Mouse (Mus musculus) olfactory bulb, adult 2 months (tissue): ENCODE results near the gene Zkscan3.

Source experiments
- CTCF ChIP-seq: fragments of 200-500 bp; IDR thresholded peaks from 2 replicates; pipeline ENCODE4 v1.5.1; 2012; ENCODE audit warnings: low read depth, mild to moderate bottlenecking, low read length, moderate library complexity; ENCODE audit not compliant: insufficient read depth
- POLR2A ChIP-seq: fragments of 200-500 bp; IDR thresholded peaks from 2 replicates; pipeline ENCODE4 v1.6.1; 2012; ENCODE audit warnings: mild to moderate bottlenecking, low read depth, low read length, moderate library complexity; ENCODE audit not compliant: insufficient read depth

DNA sequence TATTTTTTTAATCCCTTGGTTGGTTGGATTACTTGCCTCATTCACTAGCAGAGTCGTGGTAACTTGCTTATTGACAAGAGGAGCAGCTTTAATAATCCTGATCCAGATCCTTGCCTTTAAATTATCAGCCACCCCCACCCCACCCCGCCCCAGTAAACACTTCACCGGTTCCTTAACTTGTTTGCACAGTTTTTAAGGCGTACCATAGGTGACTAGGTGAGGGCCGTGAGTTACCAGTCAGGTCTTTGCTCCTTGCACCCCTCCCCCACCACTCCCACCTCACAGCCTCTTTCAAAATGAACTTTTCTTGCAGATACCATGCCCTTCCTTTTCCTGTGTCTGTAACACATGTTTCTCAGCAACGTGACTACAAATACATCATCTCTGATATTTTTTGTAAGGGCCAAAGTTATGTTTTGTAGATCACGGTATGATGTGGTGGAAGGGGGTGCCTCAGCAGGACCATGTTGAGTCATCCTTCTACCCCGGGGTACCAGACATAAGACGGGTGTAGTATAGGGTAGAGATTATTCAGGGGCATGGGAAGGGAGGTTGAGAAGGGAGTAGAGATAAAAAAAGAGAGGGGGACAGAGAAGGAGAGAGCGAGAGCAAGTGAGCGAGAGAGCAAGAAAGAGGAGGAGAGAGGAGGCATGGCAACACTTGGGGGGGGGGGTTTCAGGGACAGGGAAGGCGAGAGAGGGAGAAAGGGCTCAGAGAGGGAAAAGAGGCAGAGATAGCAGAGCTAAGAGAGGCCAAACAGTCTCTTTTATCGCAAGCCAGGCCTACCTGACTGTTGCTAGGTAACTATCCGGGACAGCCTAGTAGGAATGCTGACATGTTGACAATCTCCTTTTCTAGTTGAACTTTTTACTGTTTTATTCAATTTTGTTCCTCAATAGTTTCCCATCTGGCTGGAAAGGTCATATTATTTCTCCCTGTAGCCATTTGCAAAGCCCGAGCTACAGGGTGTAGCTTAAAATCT lies 12.0 kb upstream of the Zkscan3 start:
- TF ChIP-seq CTCF, result no peak
- TF ChIP-seq POLR2A, result no peak
